Mouse (Mus musculus) Patski (cell line): ENCODE results near the gene 4930455H04Rik. TPM values are rescaled to one million over a fixed set of nuclear protein-coding genes. Genes with fewer than 3 reads are reported as not detected.

ENCODE experiments used
- ATAC-seq: fragments of 100-300 bp; one replicate; pipeline ENCODE4 v1.8.0; 2021
- CTCF ChIA-PET: fragments of 350-600 bp; sonication (Branson Sonifier 250); formaldehyde crosslinking; loops from one replicate; lab custom pipeline; 2022; ENCODE audit warnings: inconsistent platforms; lab: Charles Lee
- POLR2A ChIA-PET: fragments of 350-600 bp; sonication (Branson Sonifier 250); formaldehyde crosslinking; loops from one replicate; lab custom pipeline; 2022; ENCODE audit warnings: antibody characterized with exemption, inconsistent platforms; lab: Charles Lee
- DNase-seq: peaks from one replicate; pipeline ENCODE4 v3.0.0-alpha.2; 2011; ENCODE audit warnings: low read depth, low spot score
- H3K27me3 ChIP-seq: fragments of 371-371 bp; one replicate; pipeline ENCODE4 v1.5.1; 2021
- CTCF ChIP-seq: fragments of 100-300 bp; IDR thresholded peaks from one replicate; pipeline ENCODE4 v1.5.1; 2021
- in situ Hi-C: fragments of 300-500 bp; cut with MboI; formaldehyde crosslinking; loops from 3 replicates; pipeline ENCODE4 v1.11.1; 2018; ENCODE audit warnings: low pct_unique_long_range_greater_than_20kb, mixed read lengths
- polyA plus RNA-seq: library from polyadenylated mRNA; unstranded; gene quantifications from one replicate; pipeline ENCODE4 v1.2.3, GENCODE M21; 2021

The 4930455H04Rik gene
- polyA plus RNA-seq, 1 experiment from 2014 or later = not detected

DNA sequence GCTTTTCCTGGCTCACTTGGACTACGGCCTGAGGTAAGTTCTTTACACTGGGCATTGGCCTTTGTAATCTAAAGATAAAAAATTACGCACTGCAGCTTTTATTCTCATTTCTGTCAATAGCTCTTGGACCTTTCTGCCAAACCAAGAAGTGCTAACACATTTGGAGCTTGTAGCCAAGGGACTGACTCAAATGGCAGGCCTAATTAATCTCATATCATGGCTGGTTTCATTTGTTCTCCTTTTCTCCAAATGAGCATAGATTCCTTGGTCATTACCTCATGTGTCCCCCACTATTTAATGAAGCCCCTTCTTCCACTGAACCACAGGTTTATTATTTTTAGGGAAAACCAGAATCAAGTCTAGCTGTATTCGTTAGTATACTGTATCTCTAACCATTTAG is 20.2 kb downstream of the 4930455H04Rik start:
- no peaks in the 10 kb centered on the region for H3K27me3 ChIP-seq
- ChIA-PET CTCF (interaction anchor here (1.1 to 1.3 kb wide), 3 partner anchors 12 to 18 kb away, joined by 3 to 5 read pairs (median 4); no protein-coding TSS in a partner anchor), POLR2A (interaction anchor here (0.6 to 0.7 kb wide), 2 partner anchors 10 to 13 kb away, joined by 3 read pairs; no protein-coding TSS in a partner anchor)
- no peak for ATAC-seq
- no peak for DNase-seq
- TF ChIP-seq CTCF = no peak
- in situ Hi-C loops = no loop called here

DNA sequence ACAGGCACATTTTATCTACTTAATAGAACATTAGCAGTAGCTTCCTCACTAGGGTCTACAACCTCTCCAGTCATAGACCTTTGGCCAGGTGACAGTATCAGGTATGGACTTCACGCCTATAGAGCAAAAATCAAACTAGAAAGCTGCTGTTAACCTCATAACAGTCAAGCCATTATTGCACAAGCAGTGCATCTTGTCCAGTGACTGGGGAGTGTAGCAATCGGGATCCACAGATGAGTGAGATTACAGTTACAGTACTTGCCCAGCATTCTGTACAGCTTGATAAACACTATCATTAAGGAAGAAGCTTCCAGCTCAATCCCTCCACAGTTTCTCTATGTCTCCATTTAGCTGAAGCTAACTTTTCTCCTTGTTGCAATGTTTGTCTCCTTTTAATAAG is 23.1 kb downstream of the 4930455H04Rik start:
- H3K27me3 ChIP-seq = no peaks in the 10 kb centered on the region
- no peak for ATAC-seq
- CTCF ChIA-PET = interaction anchor here (0.7 to 1.8 kb wide), 4 partner anchors 8 to 63 kb away, joined by 3 to 5 read pairs (median 4); no protein-coding TSS in a partner anchor
- POLR2A ChIA-PET = interaction anchor here (1.5 kb wide), 1 partner anchor 59 kb away, joined by 3 read pairs; no protein-coding TSS in a partner anchor
- no peak for TF ChIP-seq CTCF
- in situ Hi-C loops = no loop called here
- DNase-seq = no peak

DNA sequence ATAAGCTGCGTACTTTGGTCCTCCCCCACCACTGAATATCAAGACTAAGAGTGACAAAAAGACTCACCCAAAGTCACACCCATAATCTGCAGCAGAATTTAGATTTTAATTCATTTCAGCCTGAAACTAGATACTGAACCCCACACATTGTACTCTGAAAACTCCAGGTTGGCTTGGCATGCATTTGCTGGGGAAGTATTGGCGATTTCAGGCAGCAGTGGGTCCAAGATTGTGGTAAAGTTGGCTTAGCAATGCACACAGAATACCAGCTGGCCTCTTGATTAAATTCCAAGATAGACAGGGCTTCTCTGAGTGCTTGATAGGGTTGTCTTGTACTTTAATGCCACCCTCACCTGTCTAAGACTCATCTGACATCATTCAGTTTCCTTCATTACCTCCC is 24.9 kb downstream of the 4930455H04Rik start:
- ATAC-seq (no peak), DNase-seq (no peak)
- ChIA-PET CTCF (no interaction called here), POLR2A (no interaction called here)
- in situ Hi-C loops = no loop called here
- no peaks in the 10 kb centered on the region for H3K27me3 ChIP-seq
- TF ChIP-seq CTCF = no peak

- CTCF ChIA-PET = interaction anchor here (1.0 to 1.7 kb wide), 5 partner anchors 11 to 34 kb away, joined by 3 to 5 read pairs (median 4); partner anchors contain the start of genes 4930455H04Rik and Palmd
- no peak for ATAC-seq
Measured at GRCm38 (mm10) chr3:117001686-117002485, 33.8 kb downstream of the 4930455H04Rik start.

GRCm38 (mm10) chr3:117003379-117003778 is 35.3 kb downstream of the 4930455H04Rik start:
- no peak for TF ChIP-seq CTCF
- ATAC-seq (no peak), DNase-seq (no peak)
- in situ Hi-C loops = no loop called here
- no peaks in the 10 kb centered on the region for H3K27me3 ChIP-seq
- ChIA-PET POLR2A (no interaction called here), CTCF (interaction anchor here (0.8 kb wide), 1 partner anchor 51 kb away, joined by 3 read pairs; no protein-coding TSS in a partner anchor)

More at GRCm38 (mm10) chr3:117001686-117002485, 33.8 kb downstream of the 4930455H04Rik start:
- DNase-seq = no peak
- in situ Hi-C loops = no loop called here
- POLR2A ChIA-PET = interaction anchor here (0.6 kb wide), 1 partner anchor 14 kb away, joined by 3 read pairs; no protein-coding TSS in a partner anchor
- no peak for TF ChIP-seq CTCF
- no peaks in the 10 kb centered on the region for H3K27me3 ChIP-seq

- ATAC-seq (no peak), DNase-seq (no peak)
- TF ChIP-seq CTCF = no peak
- H3K27me3 ChIP-seq = no peaks in the 10 kb centered on the region
- ChIA-PET CTCF (interaction anchor here (0.9 to 1.9 kb wide), 2 partner anchors 20 to 49 kb away, joined by 3 to 4 read pairs; no protein-coding TSS in a partner anchor), POLR2A (no interaction called here)
- in situ Hi-C loops = no loop called here
Measured at GRCm38 (mm10) chr3:117006636-117007035, 38.6 kb downstream of the 4930455H04Rik start.

GRCm38 (mm10) chr3:117007340-117007739 is 39.3 kb downstream of the 4930455H04Rik start:
- CTCF ChIA-PET = interaction anchor here (0.9 to 1.9 kb wide), 2 partner anchors 20 to 48 kb away, joined by 3 to 4 read pairs; no protein-coding TSS in a partner anchor
- DNase-seq (no peak), ATAC-seq (no peak)
- H3K27me3 ChIP-seq = no peaks in the 10 kb centered on the region
- in situ Hi-C loops = no loop called here
- TF ChIP-seq CTCF = no peak
- POLR2A ChIA-PET = no interaction called here

DNA sequence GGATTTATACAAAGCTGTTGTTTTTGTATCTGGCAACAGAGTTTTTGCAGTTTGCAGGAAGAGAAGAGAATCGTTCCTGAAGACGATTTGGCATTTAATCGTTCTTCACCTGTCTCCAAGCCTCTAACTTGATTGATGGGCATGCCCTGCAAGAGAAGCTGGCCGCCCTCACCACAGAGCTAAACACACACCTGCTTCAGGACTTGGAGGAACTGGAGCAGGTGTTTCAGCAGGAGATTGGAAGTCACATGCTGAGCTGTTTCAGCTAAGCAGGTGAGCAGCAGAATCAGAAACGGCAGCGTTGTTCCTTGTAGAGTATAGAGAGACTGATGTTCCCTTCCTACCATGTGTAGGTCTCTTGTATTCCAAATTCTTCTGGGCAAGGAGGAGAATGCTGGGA is 42.1 kb downstream of the 4930455H04Rik start:
- TF ChIP-seq CTCF = no peak
- DNase-seq (no peak), ATAC-seq (no peak)
- no peaks in the 10 kb centered on the region for H3K27me3 ChIP-seq
- in situ Hi-C loops = no loop called here
- POLR2A ChIA-PET = no interaction called here
- CTCF ChIA-PET = no interaction called here

- DNase-seq = no peak
- no peak for ATAC-seq
- POLR2A ChIA-PET = interaction anchor here (0.6 kb wide), 1 partner anchor 67 kb away, joined by 5 read pairs; no protein-coding TSS in a partner anchor
- in situ Hi-C loops = no loop called here
- no peak for TF ChIP-seq CTCF
- CTCF ChIA-PET = interaction anchor here (1.0 to 1.6 kb wide), 2 partner anchors 16 to 25 kb away, joined by 3 to 4 read pairs; no protein-coding TSS in a partner anchor
- H3K27me3 ChIP-seq = no peaks in the 10 kb centered on the region
Measured at GRCm38 (mm10) chr3:117020319-117020718, 52.3 kb downstream of the 4930455H04Rik start.

- H3K27me3 ChIP-seq = no peaks in the 10 kb centered on the region
- no peak for DNase-seq
- ChIA-PET CTCF (interaction anchor here (0.9 kb wide), 1 partner anchor 19 kb away, joined by 3 read pairs; no protein-coding TSS in a partner anchor), POLR2A (no interaction called here)
- no peak for TF ChIP-seq CTCF
- no peak for ATAC-seq
- in situ Hi-C loops = no loop called here
Measured at GRCm38 (mm10) chr3:117021907-117022306, 53.8 kb downstream of the 4930455H04Rik start.
